Mouse (Mus musculus) heart, embryonic 16.5 days (tissue): ENCODE measurements around the gene Fndc3b. TPM values are rescaled to one million over a fixed set of nuclear protein-coding genes. Genes with fewer than 3 reads are reported as not detected.

Experiments used
- ATAC-seq: fragments of 200-750 bp; cut with Nextera tagmentation; replicated peaks from 2 replicates; pipeline ENCODE4 v1.8.0; 2017; ENCODE audit warnings: moderate number of reproducible peaks; ENCODE audit not compliant: insufficient read depth, low FRiP score; ENCODE audit errors: extremely low read depth
- H3K27ac ChIP-seq: fragments of 300-500 bp; sonication (generic); 2 replicates; pipeline ENCODE4 v1.5.1; 2014; ENCODE audit warnings: mild to moderate bottlenecking, low read length, control low read depth, moderate library complexity
- H3K27me3 ChIP-seq: fragments of 300-500 bp; sonication (generic); 2 replicates; pipeline ENCODE4 v1.6.1; 2014; ENCODE audit warnings: low read length, mixed read lengths; ENCODE audit not compliant: control insufficient read depth, insufficient read depth
- H3K36me3 ChIP-seq: fragments of 300-500 bp; sonication (generic); 2 replicates; pipeline ENCODE4 v1.6.1; 2014; ENCODE audit not compliant: control insufficient read depth, insufficient read depth
- H3K4me1 ChIP-seq: fragments of 300-500 bp; sonication (generic); 2 replicates; pipeline ENCODE4 v1.6.1; 2014; ENCODE audit warnings: low read length, mixed read lengths; ENCODE audit not compliant: control insufficient read depth, insufficient read depth
- H3K4me2 ChIP-seq: fragments of 300-500 bp; sonication (generic); 2 replicates; pipeline ENCODE4 v1.6.1; 2014; ENCODE audit warnings: low read depth, mild to moderate bottlenecking, control low read depth, low read length
- H3K4me3 ChIP-seq: fragments of 300-500 bp; sonication (generic); 2 replicates; pipeline ENCODE4 v1.5.1; 2014; ENCODE audit warnings: mild to moderate bottlenecking, control low read depth, low read length
- H3K9ac ChIP-seq: fragments of 300-500 bp; sonication (generic); 2 replicates; pipeline ENCODE4 v1.6.1; 2014; ENCODE audit warnings: low read length, control low read depth
- H3K9me3 ChIP-seq: fragments of 300-500 bp; sonication (generic); replicated peaks from 2 replicates; pipeline ENCODE4 v1.6.1; 2016; ENCODE audit warnings: low read length; ENCODE audit not compliant: control insufficient read depth
- WGBS: fragments of 180-500 bp; shearing (Covaris S2); extraction: QIAGEN DNeasy Blood & Tissue Kit; methylation state at CpG from one replicate; pipeline ENCODE4 v1.1.7; 2014; 5-methylcytosine and 5-hydroxymethylcytosine counted together
- polyA plus RNA-seq: library from polyadenylated mRNA; unstranded; fragments of >200 nt; fragmentation: Nextera tagmentation; extraction: Ambion mirVana; gene quantifications from 2 replicates; pipeline ENCODE4 v1.2.1, GENCODE M21; 2015

Gene Fndc3b
- polyA plus RNA-seq, 1 experiment from 2014 or later = 21.7 TPM

DNA sequence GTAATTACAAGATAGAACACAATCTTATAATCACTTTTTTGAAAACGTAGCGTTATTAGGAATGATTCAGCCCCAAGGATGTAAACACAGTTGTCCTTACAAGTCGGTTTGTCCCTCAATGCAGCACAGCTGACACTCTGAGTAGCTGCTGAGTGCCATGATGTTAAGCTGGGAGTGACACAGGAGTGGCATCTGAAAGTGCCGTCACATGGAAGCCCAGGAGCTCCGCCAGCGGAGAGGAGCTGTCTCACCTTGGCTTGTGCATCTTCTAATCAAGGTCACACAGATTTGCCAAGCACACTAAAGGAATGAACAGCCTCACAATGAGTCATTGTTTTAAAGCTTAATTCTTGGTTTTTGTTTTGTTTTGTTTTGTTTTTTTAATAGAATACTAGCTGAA lies 68.7 kb downstream of the Fndc3b start:
- Histone ChIP-seq H3K27ac (0 out of 2 replicates have a peak overlapping the region, but pooled peaks have one; percentile 28), H3K27me3 (no peaks in the 10 kb centered on the region), H3K9me3 (no peaks in the 10 kb centered on the region), H3K4me2 (no peak overlapping the region), H3K36me3 (peaks cover 6% of the 10 kb centered on the region), H3K4me3 (no peak overlapping the region), H3K9ac (no peak overlapping the region), H3K4me1 (peaks cover 59% of the 10 kb centered on the region)
- 52% methylated on average over 6 of the region's 6 CpGs for WGBS
- peak; percentile 56; the same call in 1 of the 2 replicates for ATAC-seq

DNA sequence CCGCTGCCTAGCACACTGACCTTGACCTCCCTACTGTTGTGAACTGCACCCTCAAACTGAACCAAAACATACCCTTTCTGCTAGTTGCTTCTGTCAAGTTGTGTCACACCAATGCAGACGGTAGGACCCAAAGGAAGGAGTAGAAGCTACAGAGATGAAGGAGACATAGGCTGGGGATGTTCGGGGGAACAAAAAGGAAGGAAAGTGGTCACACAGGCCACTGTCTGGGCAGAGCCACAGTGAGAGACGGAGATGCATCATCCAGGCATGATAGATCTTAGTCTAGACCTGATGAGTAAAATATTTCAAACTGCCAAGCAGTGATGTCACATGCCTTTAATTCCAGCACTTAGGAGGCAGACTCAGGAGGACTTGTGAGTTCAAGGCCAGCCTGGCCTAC lies 71.4 kb downstream of the Fndc3b start:
- no peak for ATAC-seq
- H3K9ac ChIP-seq = no peak overlapping the region
- 76% methylated on average over 4 of the region's 4 CpGs for WGBS
- no peaks in the 10 kb centered on the region for H3K27me3 ChIP-seq
- H3K4me3 ChIP-seq = no peak overlapping the region
- H3K4me1 ChIP-seq = peaks cover 43% of the 10 kb centered on the region
- no peak overlapping the region for H3K27ac ChIP-seq
- H3K36me3 ChIP-seq = peaks cover 6% of the 10 kb centered on the region
- no peaks in the 10 kb centered on the region for H3K9me3 ChIP-seq
- no peak overlapping the region for H3K4me2 ChIP-seq

DNA sequence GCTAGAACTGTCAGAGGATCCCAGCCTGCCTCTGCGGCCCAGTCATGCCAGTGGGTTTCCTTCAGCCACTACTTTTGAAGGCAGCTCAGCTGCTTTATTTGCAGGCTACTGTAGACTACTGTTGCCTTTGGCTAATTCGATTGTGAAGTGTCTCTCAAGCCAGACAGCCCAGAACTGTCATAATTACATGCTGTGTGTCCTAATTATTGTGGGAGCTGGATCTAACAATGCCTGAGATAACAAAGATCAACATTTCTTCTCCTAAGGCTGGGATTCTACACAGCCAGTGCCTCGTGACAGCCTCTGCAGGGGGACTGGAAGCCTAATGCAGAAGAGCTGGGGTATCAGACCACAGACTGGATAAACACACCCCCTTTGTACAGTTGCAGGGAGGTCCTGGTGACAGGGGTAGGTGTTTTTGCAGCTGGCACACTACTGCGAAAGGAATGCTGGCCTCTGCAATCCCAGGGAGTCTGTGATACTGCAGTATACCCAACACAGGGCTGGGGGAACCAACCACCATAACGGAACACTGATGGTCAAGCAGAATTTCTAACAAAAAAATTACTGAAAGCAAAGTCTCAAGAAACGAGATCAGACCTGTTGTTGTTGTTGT lies 74.0 kb downstream of the Fndc3b start:
- peak overlapping the region; percentile 12; the same call in 1 of the 2 replicates for H3K27ac ChIP-seq
- H3K4me3 ChIP-seq = no peak overlapping the region
- H3K4me1 ChIP-seq = peaks cover 32% of the 10 kb centered on the region
- no peaks in the 10 kb centered on the region for H3K27me3 ChIP-seq
- 56% methylated on average over 6 of the region's 6 CpGs for WGBS
- ATAC-seq = peak; percentile 25; the same call in 1 of the 2 replicates
- H3K4me2 ChIP-seq = no peak overlapping the region
- H3K9ac ChIP-seq = 0 out of 2 replicates have a peak overlapping the region, but pooled peaks have one; percentile 4
- peaks cover 6% of the 10 kb centered on the region for H3K36me3 ChIP-seq
- H3K9me3 ChIP-seq = no peaks in the 10 kb centered on the region

DNA sequence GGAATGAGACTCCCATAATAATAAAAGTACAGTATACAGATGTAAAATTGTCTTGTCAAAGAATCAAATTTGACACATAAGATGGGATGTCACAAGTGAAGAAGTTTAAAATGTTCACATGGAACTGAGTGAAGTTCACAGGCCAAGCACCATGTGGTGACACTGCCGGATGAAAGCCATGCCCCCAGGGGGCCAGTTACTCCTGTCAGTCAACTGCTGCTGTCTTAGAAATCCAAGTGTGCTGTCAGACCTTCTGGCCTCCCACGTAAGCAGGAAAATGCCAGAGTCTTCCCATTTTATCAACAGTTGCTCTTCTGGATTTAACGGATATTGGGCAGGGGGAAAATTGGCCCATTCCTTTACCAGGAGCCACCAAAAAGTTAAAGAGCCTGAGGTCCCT lies 75.3 kb downstream of the Fndc3b start:
- Histone ChIP-seq H3K4me3 (no peak overlapping the region), H3K4me2 (no peak overlapping the region), H3K36me3 (no peaks in the 10 kb centered on the region; the same call in 1 of the 2 replicates), H3K27me3 (no peaks in the 10 kb centered on the region), H3K9me3 (no peaks in the 10 kb centered on the region), H3K9ac (no peak overlapping the region), H3K27ac (no peak overlapping the region), H3K4me1 (peaks cover 38% of the 10 kb centered on the region)
- ATAC-seq = no peak
- 45% methylated on average over 3 of the region's 3 CpGs for WGBS

DNA sequence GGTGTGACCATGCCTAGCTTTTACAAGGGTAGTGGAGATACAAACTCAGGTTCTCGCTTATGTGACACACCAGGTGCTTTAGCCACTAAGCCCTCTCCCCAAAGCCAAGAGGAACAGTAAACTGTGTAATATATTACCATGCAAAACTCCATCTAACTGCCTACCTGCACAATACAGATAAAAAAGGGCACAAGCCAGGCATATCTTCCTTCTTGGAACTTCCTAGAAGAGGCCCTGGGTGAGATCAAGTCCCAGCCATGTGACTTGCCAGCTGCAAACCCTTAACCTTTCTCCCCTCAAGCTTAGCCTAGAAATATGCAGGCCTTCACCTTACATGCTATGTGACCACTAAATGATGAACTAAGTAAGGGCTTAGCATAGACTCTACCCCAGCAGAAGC lies 78.2 kb downstream of the Fndc3b start:
- 94% methylated on average over 1 of the region's 1 CpGs for WGBS
- Histone ChIP-seq H3K27ac (no peak overlapping the region), H3K4me3 (no peak overlapping the region), H3K9me3 (no peaks in the 10 kb centered on the region), H3K4me1 (peaks cover 35% of the 10 kb centered on the region), H3K36me3 (peaks cover 2% of the 10 kb centered on the region; the same call in 1 of the 2 replicates), H3K27me3 (no peaks in the 10 kb centered on the region), H3K9ac (no peak overlapping the region), H3K4me2 (no peak overlapping the region)
- no peak for ATAC-seq

DNA sequence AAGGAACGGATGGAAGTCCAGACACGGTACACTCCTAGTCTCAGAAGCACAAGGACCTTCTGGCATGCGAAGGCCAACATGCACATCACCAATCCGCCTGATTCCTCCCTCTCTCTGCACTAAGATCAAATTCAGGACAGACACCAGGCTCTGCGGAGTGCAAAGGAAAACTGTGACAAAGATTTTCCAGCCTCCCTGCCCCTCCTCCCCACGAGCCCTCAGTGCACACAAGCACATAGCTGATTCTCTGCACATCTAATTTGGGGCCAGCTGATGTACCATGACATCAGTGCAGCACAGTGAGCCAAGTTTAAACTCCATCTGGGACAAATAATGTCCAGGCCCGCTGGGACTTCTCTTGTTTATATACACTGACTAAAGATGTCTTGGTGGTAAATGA lies 80.0 kb downstream of the Fndc3b start:
- peaks cover 34% of the 10 kb centered on the region for H3K4me1 ChIP-seq
- H3K4me3 ChIP-seq = peak overlapping the region; percentile 21; the same call in 1 of the 2 replicates
- H3K9ac ChIP-seq = peak overlapping the region; percentile 34
- peak; percentile 89 for ATAC-seq
- H3K27ac ChIP-seq = peak overlapping the region; percentile 91
- no peaks in the 10 kb centered on the region for H3K27me3 ChIP-seq
- WGBS = 19% methylated on average over 7 of the region's 7 CpGs
- H3K9me3 ChIP-seq = no peaks in the 10 kb centered on the region
- peak overlapping the region; percentile 42 for H3K4me2 ChIP-seq
- H3K36me3 ChIP-seq = peaks cover 4% of the 10 kb centered on the region

DNA sequence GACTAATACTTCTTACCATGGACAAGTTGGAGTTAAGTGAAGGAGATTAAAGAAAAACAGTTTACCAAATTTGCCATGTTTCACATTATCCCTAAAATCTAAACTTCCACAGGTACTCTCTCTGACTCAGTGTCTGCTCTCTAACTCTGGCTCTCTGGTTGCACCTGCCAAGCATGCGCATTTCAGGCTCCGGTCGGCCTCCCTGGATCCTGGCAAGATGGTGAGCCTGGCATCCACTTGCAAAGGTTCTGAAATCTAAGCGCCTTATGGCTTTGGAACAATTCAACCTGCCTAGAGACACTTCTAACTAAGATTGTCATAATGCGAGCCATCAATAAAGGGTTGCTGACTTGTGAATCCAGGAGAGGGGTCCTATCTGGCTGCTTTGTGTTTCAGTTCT lies 81.4 kb downstream of the Fndc3b start:
- WGBS = 90% methylated on average over 5 of the region's 5 CpGs
- no peak overlapping the region for H3K4me2 ChIP-seq
- no peak for ATAC-seq
- H3K27me3 ChIP-seq = no peaks in the 10 kb centered on the region
- H3K4me3 ChIP-seq = no peak overlapping the region
- H3K4me1 ChIP-seq = peaks cover 47% of the 10 kb centered on the region
- no peak overlapping the region for H3K9ac ChIP-seq
- no peak overlapping the region for H3K27ac ChIP-seq
- H3K9me3 ChIP-seq = no peaks in the 10 kb centered on the region
- peaks cover 4% of the 10 kb centered on the region for H3K36me3 ChIP-seq

DNA sequence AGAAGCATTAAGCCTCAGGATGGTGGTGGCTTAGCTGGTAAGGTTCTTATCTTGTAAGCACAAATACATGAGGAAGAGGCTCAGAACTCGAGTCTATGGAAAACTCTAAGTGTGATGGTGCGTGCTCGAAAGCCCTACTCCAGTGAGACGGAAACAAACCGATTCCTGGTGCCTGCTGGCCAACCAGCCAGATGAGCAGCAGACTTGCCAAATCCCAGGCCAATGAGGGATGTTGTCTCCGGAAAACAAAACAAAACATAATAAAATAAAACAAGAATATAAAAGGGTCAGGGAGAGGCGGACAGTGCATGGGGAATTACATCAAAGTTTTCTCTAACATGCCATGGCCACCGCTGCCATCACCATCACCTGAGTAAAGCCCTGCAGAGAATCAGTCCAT lies 84.8 kb downstream of the Fndc3b start:
- H3K36me3 ChIP-seq = peaks cover 4% of the 10 kb centered on the region
- no peak overlapping the region; the same call in 1 of the 2 replicates for H3K27ac ChIP-seq
- no peak overlapping the region for H3K4me2 ChIP-seq
- peaks cover 33% of the 10 kb centered on the region for H3K4me1 ChIP-seq
- H3K4me3 ChIP-seq = no peak overlapping the region
- WGBS = 76% methylated on average over 8 of the region's 8 CpGs
- no peak for ATAC-seq
- no peaks in the 10 kb centered on the region for H3K9me3 ChIP-seq
- no peak overlapping the region for H3K9ac ChIP-seq
- no peaks in the 10 kb centered on the region for H3K27me3 ChIP-seq

DNA sequence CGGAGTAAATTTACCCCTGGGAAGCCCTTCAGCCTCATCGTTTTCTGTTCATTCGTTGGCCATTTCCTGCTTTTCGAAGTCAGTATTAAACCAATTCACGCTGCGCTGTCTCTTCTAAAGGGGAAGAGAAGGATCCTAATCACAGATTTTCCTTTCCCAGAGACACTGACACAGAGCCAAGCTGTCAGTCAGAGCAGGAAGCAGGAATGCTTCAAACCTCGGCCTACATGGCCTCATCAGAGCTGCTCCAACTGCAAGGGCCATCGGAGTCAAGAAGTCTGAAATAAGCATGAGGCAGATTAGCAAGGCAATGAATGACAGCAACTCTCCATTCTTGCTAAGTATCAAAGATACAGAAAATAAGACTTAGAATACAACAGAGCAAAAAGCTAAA lies 85.5 kb downstream of the Fndc3b start:
- peaks cover 26% of the 10 kb centered on the region for H3K4me1 ChIP-seq
- H3K9me3 ChIP-seq = no peaks in the 10 kb centered on the region
- H3K4me2 ChIP-seq = no peak overlapping the region
- peak overlapping the region; percentile 54 for H3K27ac ChIP-seq
- H3K36me3 ChIP-seq = peaks cover 4% of the 10 kb centered on the region
- H3K4me3 ChIP-seq = no peak overlapping the region
- no peak overlapping the region for H3K9ac ChIP-seq
- H3K27me3 ChIP-seq = no peaks in the 10 kb centered on the region
- no peak for ATAC-seq
- 33% methylated on average over 8 of the region's 8 CpGs for WGBS
